Mouse (Mus musculus) forebrain, embryonic 16.5 days (tissue): ENCODE measurements at regions not wholly inside any gene's neighbourhood (a gene's known extent, or its start where the extent isn't known, plus 50 kb on each side); places are given as distances from the start of the nearest gene placed in this dataset.
A peak's percentile ranks its signal among the peaks of the same experiment; 100 is the strongest.

Experiments used
- ATAC-seq: fragments of 200-750 bp; cut with Nextera tagmentation; 2 replicates; pipeline ENCODE4 v1.8.0; 2017; ENCODE audit warnings: mild to moderate bottlenecking, moderate library complexity
- H3K27ac ChIP-seq: fragments of 300-500 bp; sonication (generic); 2 replicates; pipeline ENCODE4 v1.5.1; 2014; ENCODE audit warnings: low read length, control low read depth
- H3K27me3 ChIP-seq: fragments of 300-500 bp; sonication (generic); replicated peaks from 2 replicates; pipeline ENCODE4 v1.6.1; 2014; ENCODE audit warnings: low read length; ENCODE audit not compliant: control insufficient read depth, insufficient read depth
- H3K36me3 ChIP-seq: fragments of 300-500 bp; sonication (generic); 2 replicates; pipeline ENCODE4 v1.6.1; 2014; ENCODE audit not compliant: control insufficient read depth, insufficient read depth
- H3K4me1 ChIP-seq: fragments of 300-500 bp; sonication (generic); replicated peaks from 2 replicates; pipeline ENCODE4 v1.6.1; 2014; ENCODE audit warnings: low read length; ENCODE audit not compliant: control insufficient read depth, insufficient read depth
- H3K4me2 ChIP-seq: fragments of 300-500 bp; sonication (generic); 2 replicates; pipeline ENCODE4 v1.6.1; 2014; ENCODE audit warnings: mild to moderate bottlenecking, low read length, control low read depth
- H3K4me3 ChIP-seq: fragments of 300-500 bp; sonication (generic); replicated peaks from 2 replicates; pipeline ENCODE4 v1.5.1; 2014; ENCODE audit warnings: mild to moderate bottlenecking, low read length, control low read depth
- H3K9ac ChIP-seq: fragments of 300-500 bp; sonication (generic); replicated peaks from 2 replicates; pipeline ENCODE4 v1.6.1; 2014; ENCODE audit warnings: low read depth, low read length, control low read depth
- H3K9me3 ChIP-seq: fragments of 300-500 bp; sonication (generic); 2 replicates; pipeline ENCODE4 v1.6.1; 2016; ENCODE audit warnings: low read length; ENCODE audit not compliant: control insufficient read depth
- WGBS: fragments of 180-500 bp; shearing (Covaris S2); extraction: QIAGEN DNeasy Blood & Tissue Kit; methylation state at CpG from one replicate; pipeline ENCODE4 v1.1.7; 2014; 5-methylcytosine and 5-hydroxymethylcytosine counted together

DNA sequence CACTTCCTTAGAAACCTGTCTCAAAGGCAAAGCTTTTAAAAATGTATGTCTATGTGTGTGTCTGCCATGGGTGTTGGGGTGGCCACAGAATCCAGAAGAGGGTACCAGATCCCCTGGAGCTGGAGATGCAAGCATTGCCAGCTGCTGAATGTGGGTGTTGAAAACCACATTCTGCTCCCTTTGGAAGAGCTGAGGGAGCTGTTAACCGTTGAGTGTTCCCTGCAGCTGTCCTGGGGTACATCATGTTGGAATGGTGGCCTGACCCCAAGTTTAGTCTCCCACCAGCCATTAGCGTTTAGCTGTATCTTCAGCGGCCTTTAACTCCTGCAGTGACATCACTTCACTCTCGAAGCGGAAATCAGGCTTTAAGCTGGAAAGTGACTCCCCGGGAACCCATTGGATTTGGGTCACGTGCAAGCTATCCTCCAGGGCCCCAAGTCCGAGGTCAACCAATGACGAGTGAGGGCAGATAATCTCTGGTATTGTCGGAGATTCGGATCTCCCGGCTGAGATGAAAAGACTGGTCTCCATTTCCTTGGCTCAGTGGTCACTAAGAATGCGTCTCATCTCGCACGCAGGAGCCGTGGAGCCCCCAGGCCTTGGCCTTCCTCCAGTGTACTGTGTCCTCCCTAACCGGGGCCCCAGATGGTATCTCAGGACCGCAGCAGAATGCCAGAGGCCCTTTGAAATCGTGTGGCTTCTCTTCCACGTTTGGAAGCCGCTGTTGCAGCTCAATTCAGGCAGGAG lies 412.9 kb upstream of the Tbx3 start:
- ATAC-seq = no peak
- Histone ChIP-seq H3K9ac (no peak overlapping the region), H3K4me3 (no peak overlapping the region), H3K4me1 (no peaks in the 10 kb centered on the region), H3K36me3 (no peaks in the 10 kb centered on the region), H3K9me3 (no peaks in the 10 kb centered on the region), H3K27me3 (no peaks in the 10 kb centered on the region), H3K4me2 (no peak overlapping the region), H3K27ac (no peak overlapping the region)
- 36% methylated on average over 21 of the region's 21 CpGs for WGBS

DNA sequence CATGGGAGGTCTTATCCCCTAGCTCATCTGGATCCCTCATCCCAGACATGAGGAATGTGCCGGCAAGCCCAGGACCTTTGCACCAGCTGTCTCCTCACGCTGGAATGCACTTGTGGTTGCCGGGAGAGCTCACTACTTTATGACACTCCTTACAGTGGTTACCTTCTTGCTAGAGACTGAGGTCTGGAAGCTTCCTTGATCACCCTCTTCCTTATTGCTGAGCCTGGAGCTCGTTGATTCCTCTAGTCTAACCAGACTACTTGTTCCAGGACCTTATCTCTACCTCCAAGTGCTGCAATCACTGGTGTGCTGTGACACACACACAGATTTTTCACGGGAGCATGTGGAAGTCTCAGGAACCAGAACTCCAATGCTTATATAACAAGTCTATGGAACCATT lies 411.6 kb upstream of the Tbx3 start:
- Histone ChIP-seq H3K36me3 (no peaks in the 10 kb centered on the region), H3K27me3 (no peaks in the 10 kb centered on the region), H3K4me3 (no peak overlapping the region), H3K9ac (no peak overlapping the region), H3K9me3 (no peaks in the 10 kb centered on the region), H3K4me2 (no peak overlapping the region), H3K4me1 (no peaks in the 10 kb centered on the region), H3K27ac (no peak overlapping the region)
- WGBS = 93% methylated on average over 5 of the region's 5 CpGs
- ATAC-seq = no peak

DNA sequence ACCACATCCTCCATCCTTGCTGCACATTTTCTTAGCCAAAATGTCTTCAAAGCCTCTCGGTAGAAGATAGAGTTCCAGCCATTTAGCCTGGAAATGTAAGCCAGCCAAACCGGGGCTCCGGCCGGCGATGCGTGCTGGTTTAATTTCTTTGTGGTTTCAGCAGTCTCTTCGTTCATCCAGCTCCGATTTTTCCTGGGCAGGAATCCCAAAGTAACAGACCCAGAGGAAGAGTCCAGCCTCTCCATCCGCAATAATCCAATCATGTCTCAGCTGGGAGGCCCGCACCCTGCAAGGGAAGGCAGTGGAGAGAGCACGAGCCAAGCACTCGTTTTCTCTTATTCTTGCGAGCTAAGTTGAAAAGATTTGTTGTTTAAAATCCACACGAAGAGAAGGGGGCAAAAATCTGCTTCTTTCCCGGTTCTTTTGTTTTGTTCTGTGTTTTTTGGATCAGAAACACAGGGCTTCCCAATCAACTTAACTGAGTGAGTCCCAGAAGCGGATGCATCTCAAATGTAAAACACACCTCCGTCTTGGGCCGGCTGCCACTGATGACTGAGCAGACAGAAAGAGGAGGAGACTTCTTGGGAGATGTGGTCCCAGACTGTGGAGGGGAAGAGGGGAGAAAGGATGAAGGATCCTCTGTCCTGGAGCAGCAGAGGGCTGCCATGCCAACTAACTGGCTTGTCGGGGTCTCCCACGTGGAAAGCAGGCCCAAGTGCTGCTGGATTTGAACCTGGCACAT lies 405.1 kb upstream of the Tbx3 start:
- H3K9ac ChIP-seq = no peak overlapping the region
- H3K36me3 ChIP-seq = no peaks in the 10 kb centered on the region
- H3K4me2 ChIP-seq = peak overlapping the region; percentile 14; the same call in 1 of the 2 replicates
- H3K9me3 ChIP-seq = no peaks in the 10 kb centered on the region
- no peak overlapping the region for H3K27ac ChIP-seq
- 43% methylated on average over 20 of the region's 20 CpGs for WGBS
- H3K4me3 ChIP-seq = no peak overlapping the region
- no peaks in the 10 kb centered on the region for H3K27me3 ChIP-seq
- no peak for ATAC-seq
- H3K4me1 ChIP-seq = 0 out of 2 replicates have a peak, but pooled peaks cover 4% of the 10 kb centered on the region

DNA sequence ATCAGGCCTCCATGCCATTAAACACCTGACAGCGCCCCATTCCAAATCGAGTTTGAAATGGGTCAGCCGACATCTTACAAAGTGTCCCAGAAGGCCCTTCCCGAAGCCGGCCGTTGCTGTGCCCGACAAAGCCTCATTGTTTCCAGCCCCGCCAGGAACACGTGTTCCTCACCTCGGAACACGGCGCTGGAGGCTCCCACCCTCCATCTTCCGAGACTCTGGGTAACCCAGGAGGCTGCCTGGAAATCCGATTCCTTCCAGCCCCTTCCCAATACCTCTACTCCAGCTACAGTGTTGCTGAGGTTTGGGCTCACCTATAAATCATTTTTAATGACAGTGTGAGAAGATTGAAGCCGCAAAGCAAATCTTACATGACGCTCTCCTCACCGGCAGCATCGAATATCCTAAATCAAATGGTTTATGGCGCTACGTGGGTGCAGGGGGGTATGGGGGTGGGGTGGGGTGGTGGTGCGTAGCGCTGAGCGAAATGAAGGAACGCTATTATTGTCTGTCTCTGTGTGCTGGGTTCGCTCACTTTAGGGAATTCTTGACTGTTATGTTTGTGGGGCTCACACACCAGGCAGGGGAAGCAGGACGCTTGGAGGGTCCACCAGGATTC lies 399.1 kb upstream of the Tbx3 start:
- Histone ChIP-seq H3K9me3 (no peaks in the 10 kb centered on the region), H3K27me3 (no peaks in the 10 kb centered on the region), H3K4me3 (no peak overlapping the region), H3K9ac (no peak overlapping the region), H3K36me3 (no peaks in the 10 kb centered on the region), H3K4me1 (peaks cover 4% of the 10 kb centered on the region; the same call in 1 of the 2 replicates), H3K4me2 (no peak overlapping the region), H3K27ac (no peak overlapping the region)
- ATAC-seq = no peak
- WGBS = 89% methylated on average over 26 of the region's 26 CpGs

DNA sequence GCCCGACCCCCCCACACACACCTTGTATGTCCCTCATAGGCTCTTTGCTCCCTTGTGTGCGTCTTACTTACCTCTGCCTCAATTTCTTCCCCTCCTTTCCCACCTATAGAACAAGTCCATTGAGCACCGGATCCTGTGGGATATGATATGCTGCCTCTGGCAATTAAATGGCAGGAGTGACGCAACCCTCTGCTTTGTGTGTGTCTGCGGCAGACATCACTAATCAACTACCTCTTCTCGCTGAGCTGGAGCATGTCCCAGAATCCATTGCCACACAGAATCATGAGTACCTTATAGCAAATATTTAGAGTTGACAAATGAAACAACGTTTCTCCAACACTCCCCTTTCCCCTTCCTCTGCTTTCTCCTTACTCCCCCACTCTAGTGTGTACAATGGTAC lies 397.3 kb upstream of the Tbx3 start:
- Histone ChIP-seq H3K27me3 (no peaks in the 10 kb centered on the region), H3K36me3 (no peaks in the 10 kb centered on the region), H3K4me3 (no peak overlapping the region), H3K9ac (no peak overlapping the region), H3K4me1 (peaks cover 4% of the 10 kb centered on the region; the same call in 1 of the 2 replicates), H3K4me2 (no peak overlapping the region), H3K9me3 (no peaks in the 10 kb centered on the region), H3K27ac (no peak overlapping the region)
- 84% methylated on average over 7 of the region's 7 CpGs for WGBS
- ATAC-seq = no peak

DNA sequence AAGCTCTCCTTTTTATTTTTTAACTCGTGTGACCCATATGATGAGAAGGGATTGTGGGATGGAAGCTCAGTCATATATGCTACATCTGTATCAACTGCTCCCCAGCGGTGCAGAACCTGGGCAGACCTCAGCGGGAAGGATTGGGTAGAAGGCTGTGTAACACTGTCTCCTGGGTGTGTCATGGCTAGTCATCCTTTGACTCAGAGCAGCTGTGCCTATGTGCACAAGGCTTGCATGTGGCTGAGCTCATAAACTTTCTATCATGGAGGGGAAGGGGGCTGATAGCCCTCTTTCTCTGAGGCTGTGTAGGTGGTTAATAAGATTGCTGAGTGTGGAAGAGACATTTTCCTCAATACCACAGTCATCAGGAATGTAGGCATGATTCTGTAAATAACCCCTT lies 396.9 kb upstream of the Tbx3 start:
- ATAC-seq = no peak
- peaks cover 4% of the 10 kb centered on the region; the same call in 1 of the 2 replicates for H3K4me1 ChIP-seq
- no peak overlapping the region for H3K4me2 ChIP-seq

DNA sequence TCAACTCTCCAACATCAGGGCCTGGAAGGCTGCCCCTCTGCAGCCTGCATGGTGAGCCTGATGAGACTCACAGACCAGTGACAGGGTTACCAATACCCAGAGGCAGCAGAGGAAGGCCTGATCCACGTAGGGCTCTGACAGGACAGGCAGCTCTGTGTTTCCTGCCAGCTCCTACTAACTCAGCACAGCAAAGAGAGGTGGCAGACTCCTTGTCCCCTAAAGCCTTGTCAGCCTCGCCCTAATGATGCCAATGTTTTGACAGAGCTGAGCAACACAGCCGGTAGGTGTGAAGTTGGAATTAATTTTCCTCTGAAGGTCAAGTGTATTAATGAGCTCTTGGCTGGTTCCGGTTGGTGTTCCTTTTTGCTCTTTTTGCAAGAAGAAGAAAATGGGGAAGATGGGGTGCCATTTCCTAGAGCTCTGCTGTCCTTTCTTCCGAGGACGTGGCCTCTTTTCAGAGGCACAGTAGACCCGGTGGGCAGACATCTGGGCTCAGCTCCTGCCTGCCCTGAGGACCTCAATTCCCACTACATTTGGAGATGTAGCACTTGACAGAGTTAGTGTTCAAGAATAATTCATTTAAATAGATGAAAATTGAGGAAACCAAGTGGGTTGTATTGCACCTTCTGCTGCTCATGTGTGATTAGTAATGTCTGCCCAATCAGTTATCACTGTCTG lies 395.5 kb upstream of the Tbx3 start:
- Histone ChIP-seq H3K4me2 (no peak overlapping the region), H3K36me3 (no peaks in the 10 kb centered on the region), H3K4me3 (no peak overlapping the region), H3K9me3 (no peaks in the 10 kb centered on the region), H3K27ac (no peak overlapping the region), H3K27me3 (no peaks in the 10 kb centered on the region), H3K9ac (no peak overlapping the region), H3K4me1 (peaks cover 4% of the 10 kb centered on the region; the same call in 1 of the 2 replicates)
- peak; percentile 92 for ATAC-seq
- 34% methylated on average over 7 of the region's 7 CpGs for WGBS

More for the DNA sequence above, 396.9 kb upstream of the Tbx3 start:
- Histone ChIP-seq H3K9ac (no peak overlapping the region), H3K27ac (no peak overlapping the region), H3K9me3 (no peaks in the 10 kb centered on the region), H3K27me3 (no peaks in the 10 kb centered on the region), H3K36me3 (no peaks in the 10 kb centered on the region), H3K4me3 (no peak overlapping the region)
- WGBS = 91% methylated on average over 3 of the region's 3 CpGs

DNA sequence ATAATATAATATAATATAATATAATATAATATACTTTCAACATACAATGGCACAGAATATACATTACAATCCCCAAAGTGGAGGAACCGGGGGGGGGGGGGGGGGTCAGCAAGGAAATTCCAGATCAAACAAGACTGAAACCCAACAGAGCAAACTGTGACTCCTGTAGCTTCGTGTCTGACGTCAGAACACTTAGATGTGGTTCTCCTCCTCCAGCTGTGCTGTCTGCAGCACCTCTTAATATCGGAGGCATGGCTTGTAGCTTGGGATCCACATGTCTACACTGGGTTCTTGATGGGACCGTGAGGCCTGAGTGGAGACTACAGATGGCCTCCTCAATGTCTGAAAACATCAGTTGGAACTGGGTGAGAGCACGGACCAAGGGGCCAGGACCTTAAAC lies 390.3 kb upstream of the Tbx3 start:
- Histone ChIP-seq H3K4me1 (no peaks in the 10 kb centered on the region), H3K4me2 (no peak overlapping the region), H3K36me3 (no peaks in the 10 kb centered on the region), H3K9ac (no peak overlapping the region), H3K27ac (no peak overlapping the region), H3K9me3 (0 out of 2 replicates have a peak, but pooled peaks cover 5% of the 10 kb centered on the region), H3K27me3 (no peaks in the 10 kb centered on the region), H3K4me3 (no peak overlapping the region)
- ATAC-seq = no peak
- 94% methylated on average over 5 of the region's 6 CpGs for WGBS

DNA sequence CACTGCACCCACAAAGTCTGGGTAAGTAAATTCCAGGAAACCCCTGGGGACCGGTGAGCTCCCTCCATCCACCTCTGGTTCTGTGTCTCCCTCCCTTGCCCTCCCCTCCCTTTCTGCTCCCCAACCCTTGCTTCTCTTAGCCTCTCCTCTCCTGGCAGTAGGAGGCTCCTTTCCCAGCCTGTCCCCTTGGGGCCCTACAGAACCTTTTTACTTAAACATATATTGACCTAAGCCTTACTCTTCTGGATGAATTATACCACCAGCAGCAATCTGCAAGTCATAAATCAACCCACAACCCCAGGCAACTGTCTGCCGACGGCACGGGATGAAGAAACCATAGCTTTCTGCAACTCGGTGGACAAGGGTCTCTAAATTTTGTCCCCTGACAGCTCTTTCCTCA lies 380.7 kb upstream of the Tbx3 start:
- H3K9me3 ChIP-seq = no peaks in the 10 kb centered on the region
- WGBS = 89% methylated on average over 5 of the region's 5 CpGs
- no peak overlapping the region for H3K4me2 ChIP-seq
- H3K36me3 ChIP-seq = no peaks in the 10 kb centered on the region
- no peak for ATAC-seq
- no peaks in the 10 kb centered on the region for H3K4me1 ChIP-seq
- no peak overlapping the region for H3K27ac ChIP-seq
- H3K9ac ChIP-seq = no peak overlapping the region
- H3K4me3 ChIP-seq = no peak overlapping the region
- no peaks in the 10 kb centered on the region; the same call in 1 of the 2 replicates for H3K27me3 ChIP-seq
